Mouse (Mus musculus) embryonic fibroblast, embryonic 13.5 days (primary cell): Measurements from ENCODE around the gene Ttc28.

ENCODE experiments used
- CTCF ChIP-seq: IDR thresholded peaks from 2 replicates; pipeline ENCODE4 v1.5.1; 2011; ENCODE audit warnings: mild to moderate bottlenecking, control low read depth, low read length, moderate library complexity, borderline replicate concordance; ENCODE audit not compliant: insufficient read depth
- POLR2A ChIP-seq: IDR thresholded peaks from 2 replicates; pipeline ENCODE4 v1.6.1; 2011; ENCODE audit warnings: low read depth, mild to moderate bottlenecking, control low read depth, low read length, moderate library complexity

DNA sequence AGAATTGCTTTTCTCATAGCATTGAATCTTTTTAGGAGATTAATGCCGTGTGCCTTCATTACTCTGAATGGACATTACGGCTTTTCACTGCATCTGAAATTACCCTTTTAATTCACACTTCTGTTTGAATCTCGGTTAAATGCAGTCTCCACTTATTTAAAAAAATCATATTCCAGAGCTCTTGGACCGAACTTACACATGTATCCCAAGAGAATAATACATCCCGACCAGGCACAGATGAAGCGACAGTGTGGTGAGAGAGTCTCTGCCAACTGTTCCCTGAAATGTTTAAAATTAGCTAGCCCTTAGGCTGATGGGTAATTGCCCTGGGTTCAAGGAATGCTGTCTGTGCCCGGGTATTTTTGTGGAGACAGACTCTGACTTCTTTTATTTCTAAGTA is 118.1 kb downstream of the Ttc28 start:
- TF ChIP-seq CTCF (no peak), POLR2A (no peak)
